Mouse (Mus musculus) midbrain, embryonic 12.5 days (tissue): ENCODE data around the gene Atf2. TPM values are rescaled to one million over a fixed set of nuclear protein-coding genes. Genes with fewer than 3 reads are reported as not detected.
A peak's percentile ranks its signal among the peaks of the same experiment; 100 is the strongest.

ENCODE experiments used
- ATAC-seq: fragments of 200-750 bp; cut with Nextera tagmentation; 2 replicates; pipeline ENCODE4 v1.8.0; 2017; ENCODE audit warnings: low read depth, moderate TSS enrichment, moderate library complexity; ENCODE audit not compliant: low FRiP score
- H3K27ac ChIP-seq: fragments of 300-500 bp; sonication (generic); replicated peaks from 2 replicates; pipeline ENCODE4 v1.5.1; 2016; ENCODE audit warnings: mild to moderate bottlenecking
- H3K27me3 ChIP-seq: fragments of 300-500 bp; sonication (generic); 2 replicates; pipeline ENCODE4 v1.6.1; 2016; ENCODE audit warnings: mild to moderate bottlenecking
- H3K36me3 ChIP-seq: fragments of 300-500 bp; sonication (generic); 2 replicates; pipeline ENCODE4 v1.6.1; 2016
- H3K4me1 ChIP-seq: fragments of 300-500 bp; sonication (generic); 2 replicates; pipeline ENCODE4 v1.6.1; 2016
- H3K4me2 ChIP-seq: fragments of 300-500 bp; sonication (generic); replicated peaks from 2 replicates; pipeline ENCODE4 v1.6.1; 2016; ENCODE audit warnings: mild to moderate bottlenecking, moderate library complexity
- H3K4me3 ChIP-seq: fragments of 300-500 bp; sonication (generic); 2 replicates; pipeline ENCODE4 v1.5.1; 2016; ENCODE audit warnings: mild to moderate bottlenecking
- H3K9ac ChIP-seq: fragments of 300-500 bp; sonication (generic); replicated peaks from 2 replicates; pipeline ENCODE4 v1.6.1; 2016; ENCODE audit warnings: mild to moderate bottlenecking, moderate library complexity
- H3K9me3 ChIP-seq: fragments of 300-500 bp; sonication (generic); 2 replicates; pipeline ENCODE4 v1.6.1; 2016; ENCODE audit warnings: mild to moderate bottlenecking
- WGBS: fragments of 180-500 bp; shearing (Covaris S2); methylation state at CpG from one replicate; pipeline ENCODE4 v1.1.7; 2016; 5-methylcytosine and 5-hydroxymethylcytosine counted together
- polyA plus RNA-seq: library from polyadenylated mRNA; unstranded; fragments of >200 nt; fragmentation: Nextera tagmentation; extraction: Ambion mirVana; gene quantifications from 2 replicates; pipeline ENCODE4 v1.2.1, GENCODE M21; 2016

Atf2 gene
- polyA plus RNA-seq, 1 experiment from 2014 or later = 102 TPM

DNA sequence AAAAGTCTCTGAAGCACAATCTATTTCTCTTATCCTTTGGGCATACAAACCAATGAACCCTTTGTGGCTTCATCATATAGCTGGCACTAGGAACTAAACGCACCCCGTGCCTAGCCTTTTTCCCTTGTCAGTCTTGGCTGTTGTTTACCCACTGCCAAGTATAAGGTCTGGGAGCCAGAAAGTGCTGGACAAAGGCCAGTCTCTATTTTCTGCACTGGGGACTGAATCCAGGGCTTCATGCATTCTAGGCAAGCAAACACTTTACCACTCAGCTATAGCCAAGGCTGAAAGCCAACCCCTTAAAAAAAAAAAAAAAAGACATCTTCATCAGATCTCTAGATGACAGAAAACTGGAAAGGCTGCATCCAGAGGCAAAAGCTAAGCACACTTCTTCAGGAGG lies 102.1 kb downstream of the Atf2 start:
- Histone ChIP-seq H3K4me2 (no peak overlapping the region), H3K9me3 (no peaks in the 10 kb centered on the region), H3K36me3 (no peaks in the 10 kb centered on the region), H3K27ac (no peak overlapping the region), H3K9ac (no peak overlapping the region), H3K27me3 (0 out of 2 replicates have a peak, but pooled peaks cover 4% of the 10 kb centered on the region), H3K4me3 (no peak overlapping the region), H3K4me1 (no peaks in the 10 kb centered on the region)
- no peak for ATAC-seq
- WGBS = 86% methylated on average over 2 of the region's 2 CpGs

DNA sequence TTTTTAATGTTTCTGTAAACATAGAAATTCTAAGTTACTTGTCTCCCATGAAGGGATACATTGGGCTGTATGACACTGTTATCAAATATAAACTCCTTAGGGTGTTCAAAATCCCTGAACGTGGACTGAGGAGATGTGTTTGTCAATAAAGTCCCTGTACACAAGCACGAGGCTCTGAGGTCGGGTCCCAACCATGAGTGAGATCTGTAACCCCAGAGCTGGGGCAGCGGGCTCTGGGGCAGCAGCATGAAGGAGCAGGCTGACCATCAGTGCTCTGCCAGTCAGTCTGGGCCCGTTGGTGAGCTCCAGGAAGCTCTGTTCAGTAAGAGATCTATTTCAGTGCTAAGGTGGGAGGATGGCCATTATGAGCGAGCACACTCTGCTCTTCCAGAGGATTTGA lies 104.0 kb downstream of the Atf2 start:
- no peak for ATAC-seq
- 82% methylated on average over 6 of the region's 6 CpGs for WGBS

DNA sequence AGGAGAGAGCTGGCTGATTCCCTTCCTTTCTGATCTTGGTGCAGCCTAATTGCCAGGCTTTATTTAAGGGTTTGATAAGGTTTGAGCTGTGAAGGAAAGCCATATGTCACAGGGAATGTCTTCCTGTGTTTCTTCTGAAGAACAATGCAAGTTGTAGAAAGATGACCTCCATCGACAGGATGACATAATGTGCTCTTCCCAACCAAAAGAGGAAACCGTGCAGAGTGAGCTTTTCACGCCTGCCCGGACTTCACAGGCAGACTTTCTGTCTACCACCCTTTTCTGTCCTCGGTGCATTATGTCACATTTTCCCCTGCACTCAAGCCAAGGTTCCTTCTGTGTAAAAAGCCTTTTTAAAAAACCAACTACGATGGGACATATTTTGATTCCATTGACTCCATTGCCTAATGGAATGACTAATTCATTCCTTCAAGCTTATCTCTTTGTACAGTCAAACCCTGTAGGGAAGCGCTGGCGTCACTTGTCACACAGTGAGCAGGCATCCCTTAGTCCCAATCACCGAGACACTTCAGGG lies 110.0 kb downstream of the Atf2 start:
- Histone ChIP-seq H3K4me3 (no peak overlapping the region), H3K36me3 (no peaks in the 10 kb centered on the region), H3K27ac (no peak overlapping the region), H3K4me2 (no peak overlapping the region), H3K27me3 (no peaks in the 10 kb centered on the region), H3K4me1 (peaks cover 18% of the 10 kb centered on the region; the same call in 1 of the 2 replicates), H3K9me3 (peaks cover 4% of the 10 kb centered on the region; the same call in 1 of the 2 replicates), H3K9ac (no peak overlapping the region)
- WGBS = 66% methylated on average over 9 of the region's 9 CpGs
- ATAC-seq = no peak

More for the DNA sequence above, 104.0 kb downstream of the Atf2 start:
- no peak overlapping the region for H3K9ac ChIP-seq
- no peak overlapping the region for H3K27ac ChIP-seq
- no peaks in the 10 kb centered on the region for H3K36me3 ChIP-seq
- peaks cover 4% of the 10 kb centered on the region; the same call in 1 of the 2 replicates for H3K9me3 ChIP-seq
- no peak overlapping the region for H3K4me2 ChIP-seq
- 0 out of 2 replicates have a peak, but pooled peaks cover 4% of the 10 kb centered on the region for H3K27me3 ChIP-seq
- H3K4me1 ChIP-seq = no peaks in the 10 kb centered on the region
- H3K4me3 ChIP-seq = no peak overlapping the region

DNA sequence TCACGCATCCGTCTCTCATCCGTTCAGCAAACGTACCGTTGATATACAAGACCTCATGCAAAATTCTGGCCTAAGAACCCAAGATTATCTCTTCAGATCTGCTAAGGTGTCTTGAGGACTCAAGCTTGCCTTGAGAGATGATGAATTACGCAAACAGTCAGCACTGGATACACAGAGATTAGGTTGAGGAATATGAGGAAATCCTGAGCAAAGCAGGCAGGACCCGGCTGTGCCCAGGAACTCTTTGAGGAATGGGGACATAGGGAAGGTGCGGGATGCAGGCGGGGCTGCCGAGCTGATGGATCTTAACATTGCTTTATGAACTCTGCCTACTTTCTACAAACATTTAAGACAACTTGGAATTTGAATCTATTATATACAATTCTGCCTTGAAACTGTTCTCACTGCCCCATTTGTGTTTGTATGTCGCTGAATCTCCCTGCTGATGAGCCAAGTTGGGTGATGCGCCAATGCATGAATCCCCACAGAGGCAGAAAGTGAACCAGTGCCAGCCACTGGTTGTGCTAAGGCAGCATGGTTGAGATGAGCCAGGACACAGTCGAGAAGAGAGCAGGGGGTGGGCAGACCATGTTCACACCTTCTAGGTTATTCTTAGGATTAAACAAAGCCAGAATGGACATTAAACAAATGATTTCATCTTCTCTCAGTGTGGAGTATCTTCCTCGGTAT lies 112.0 kb downstream of the Atf2 start:
- peaks cover 4% of the 10 kb centered on the region; the same call in 1 of the 2 replicates for H3K9me3 ChIP-seq
- peaks cover 25% of the 10 kb centered on the region; the same call in 1 of the 2 replicates for H3K4me1 ChIP-seq
- no peaks in the 10 kb centered on the region for H3K27me3 ChIP-seq
- no peak overlapping the region for H3K9ac ChIP-seq
- no peak overlapping the region for H3K4me2 ChIP-seq
- ATAC-seq = no peak
- H3K36me3 ChIP-seq = no peaks in the 10 kb centered on the region
- 77% methylated on average over 14 of the region's 14 CpGs for WGBS
- no peak overlapping the region for H3K4me3 ChIP-seq
- peak overlapping the region; percentile 25; the same call in 1 of the 2 replicates for H3K27ac ChIP-seq

DNA sequence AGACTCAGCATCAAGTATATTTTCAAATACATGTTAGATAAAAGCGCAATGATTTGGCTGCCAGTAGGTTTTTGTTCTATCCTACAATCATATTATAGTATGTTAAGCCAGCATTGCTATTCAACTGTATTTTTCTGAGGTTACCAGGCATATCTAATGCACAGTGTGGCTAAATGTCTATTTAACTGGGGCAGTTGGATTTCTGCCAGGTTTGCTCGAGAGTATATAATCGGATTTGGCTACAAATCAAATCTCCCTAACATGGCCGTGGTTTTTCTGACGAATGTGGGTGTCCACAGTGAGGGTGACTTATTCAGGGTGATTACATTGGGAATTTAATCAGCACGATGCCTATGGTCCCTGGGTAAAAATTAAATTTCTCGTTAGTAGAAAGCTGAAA lies 112.6 kb downstream of the Atf2 start:
- WGBS = 55% methylated on average over 7 of the region's 7 CpGs
- Histone ChIP-seq H3K27ac (peak overlapping the region; percentile 25; the same call in 1 of the 2 replicates), H3K4me2 (no peak overlapping the region), H3K4me1 (peaks cover 25% of the 10 kb centered on the region; the same call in 1 of the 2 replicates), H3K9ac (no peak overlapping the region), H3K4me3 (no peak overlapping the region), H3K36me3 (no peaks in the 10 kb centered on the region), H3K9me3 (peaks cover 4% of the 10 kb centered on the region; the same call in 1 of the 2 replicates), H3K27me3 (no peaks in the 10 kb centered on the region)
- ATAC-seq = no peak

DNA sequence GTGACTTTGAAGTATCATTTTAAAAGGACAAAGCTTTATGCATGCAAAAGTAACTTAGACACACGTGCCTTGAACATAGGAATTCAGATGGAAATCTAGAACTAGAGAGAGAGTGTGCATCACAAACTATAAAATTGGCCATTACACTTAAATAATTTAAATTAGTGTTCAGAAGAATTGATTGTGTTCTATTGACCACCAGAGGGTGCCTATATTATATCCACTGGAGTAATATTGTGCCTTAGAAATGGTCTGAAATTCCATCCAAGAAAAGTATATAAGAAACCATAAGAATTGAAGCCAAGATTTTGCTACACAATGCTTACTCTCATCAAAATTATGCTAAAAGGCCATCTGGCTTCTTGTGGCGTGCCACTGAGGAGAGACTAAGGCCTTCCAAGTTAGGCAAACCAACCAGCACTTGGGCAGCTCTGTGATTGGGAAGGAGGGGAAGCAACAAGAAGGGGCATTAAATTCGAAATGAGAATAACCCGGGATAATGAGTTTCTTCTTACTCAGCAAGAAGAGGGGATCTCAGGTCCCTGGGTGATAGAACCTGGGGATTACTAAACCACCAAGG lies 113.3 kb downstream of the Atf2 start:
- H3K27ac ChIP-seq = no peak overlapping the region
- no peak overlapping the region for H3K4me3 ChIP-seq
- H3K4me1 ChIP-seq = peaks cover 25% of the 10 kb centered on the region; the same call in 1 of the 2 replicates
- no peaks in the 10 kb centered on the region for H3K36me3 ChIP-seq
- no peaks in the 10 kb centered on the region for H3K9me3 ChIP-seq
- WGBS = 67% methylated on average over 4 of the region's 4 CpGs
- H3K9ac ChIP-seq = no peak overlapping the region
- no peak overlapping the region for H3K4me2 ChIP-seq
- no peak for ATAC-seq
- no peaks in the 10 kb centered on the region for H3K27me3 ChIP-seq

DNA sequence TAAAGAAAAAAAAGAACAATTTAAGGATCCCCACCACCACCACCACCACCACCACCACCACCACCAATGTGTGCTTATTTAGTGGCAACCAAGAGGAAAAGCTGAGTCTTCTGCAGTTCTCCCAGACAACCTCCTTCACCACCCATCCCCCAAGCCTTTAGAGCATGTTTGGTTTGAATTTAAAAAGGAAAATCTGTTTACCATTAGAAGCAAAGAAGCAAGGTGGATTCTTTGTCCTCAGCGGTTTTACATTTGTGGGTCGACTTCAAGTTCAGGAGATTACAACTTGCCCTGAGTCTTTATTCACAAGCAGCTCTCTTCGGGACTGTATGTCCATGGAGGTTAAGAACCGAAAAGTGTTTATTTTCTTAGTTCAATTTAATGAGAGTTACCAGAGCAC lies 115.5 kb downstream of the Atf2 start:
- no peak for ATAC-seq
- Histone ChIP-seq H3K27me3 (no peaks in the 10 kb centered on the region), H3K4me3 (no peak overlapping the region), H3K36me3 (no peaks in the 10 kb centered on the region), H3K4me1 (peaks cover 34% of the 10 kb centered on the region), H3K27ac (no peak overlapping the region), H3K4me2 (no peak overlapping the region), H3K9me3 (no peaks in the 10 kb centered on the region), H3K9ac (no peak overlapping the region)
- WGBS = 31% methylated on average over 4 of the region's 4 CpGs

DNA sequence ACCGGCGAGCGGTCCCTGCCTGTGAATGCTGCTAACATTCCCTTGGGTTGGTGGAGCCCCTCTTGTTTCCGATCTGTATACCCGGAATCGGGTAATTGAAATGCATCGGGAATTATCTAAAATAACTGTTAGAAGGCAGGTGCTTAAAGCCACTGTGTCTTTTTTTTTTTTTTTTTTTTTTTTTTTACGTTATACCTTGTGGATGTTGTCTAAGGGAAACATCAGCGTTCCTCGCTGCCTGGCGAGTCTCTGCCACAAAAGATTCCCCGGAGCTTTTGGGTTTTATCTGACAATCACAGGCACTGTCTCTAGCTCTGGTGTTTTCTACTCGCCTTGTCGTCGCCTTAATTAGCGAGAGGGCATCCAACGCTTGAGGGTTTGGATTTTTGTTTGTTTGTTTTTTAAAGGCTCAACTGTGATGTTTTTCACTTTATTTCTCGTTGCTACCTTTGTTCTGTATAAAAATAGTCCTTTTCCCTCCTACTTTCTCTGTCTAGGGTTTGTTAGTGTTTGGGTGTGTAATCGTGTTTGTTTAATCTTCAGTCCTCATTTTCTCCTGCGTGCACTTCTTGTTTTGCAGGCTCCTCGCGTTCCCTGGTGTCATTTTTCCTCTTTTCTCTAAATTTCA lies 116.6 kb downstream of the Atf2 start:
- under 1% methylated on average over 22 of the region's 22 CpGs for WGBS
- Histone ChIP-seq H3K4me1 (peaks cover 41% of the 10 kb centered on the region), H3K4me3 (peak overlapping the region; percentile 95), H3K9ac (peak overlapping the region; percentile 98), H3K27me3 (no peaks in the 10 kb centered on the region), H3K4me2 (peak overlapping the region; percentile 58), H3K9me3 (no peaks in the 10 kb centered on the region), H3K36me3 (no peaks in the 10 kb centered on the region), H3K27ac (peak overlapping the region; percentile 94)
- peak; percentile 16; the same call in 1 of the 2 replicates for ATAC-seq

DNA sequence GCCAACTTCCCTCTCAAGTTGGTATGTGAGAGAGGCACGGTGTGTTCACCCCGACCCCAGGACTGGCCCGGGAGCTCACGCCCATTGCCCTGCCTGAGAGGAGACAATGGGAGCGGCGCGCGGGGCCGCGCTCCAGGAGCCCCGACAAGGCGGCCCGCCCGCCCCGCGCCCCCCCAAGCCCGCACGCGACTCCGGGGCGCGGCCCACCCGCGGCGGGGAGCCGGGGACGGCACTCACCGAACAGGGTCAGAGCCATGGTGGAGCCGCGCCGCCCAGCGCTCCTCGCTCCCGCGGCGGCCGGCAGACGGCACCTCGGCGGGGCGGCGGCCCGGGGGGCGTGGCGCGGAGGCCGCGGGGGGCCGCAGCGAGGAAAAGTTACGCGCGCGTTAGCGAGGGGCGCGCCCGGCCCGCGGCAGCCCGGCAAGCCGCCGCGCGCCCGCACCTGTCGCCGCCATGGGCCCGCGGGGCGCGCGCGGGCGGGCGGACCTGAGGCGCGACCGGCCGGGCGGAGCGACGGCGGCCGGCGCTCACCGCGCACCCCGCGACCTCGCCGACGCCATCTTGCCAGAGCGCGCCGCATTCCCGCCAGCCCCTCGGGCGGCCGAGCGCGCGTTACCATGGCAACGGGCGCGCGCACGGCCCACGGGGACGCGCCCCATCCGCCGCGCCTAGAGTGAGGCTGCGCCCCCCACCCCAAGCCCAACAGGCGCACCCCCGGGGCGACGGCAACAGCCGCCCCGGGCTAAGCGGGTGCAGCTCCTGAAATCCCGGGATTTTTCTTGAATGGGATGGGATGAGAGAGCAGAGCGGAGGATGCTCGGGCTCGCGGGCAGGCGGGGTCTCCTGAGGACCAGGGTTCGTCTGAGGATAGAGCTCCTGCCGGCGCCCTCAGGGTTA lies 117.4 kb downstream of the Atf2 start, which contains the start of gene Chn1:
Gene Chn1 (minus strand): TSS at position 561 of the 897 bp plus-strand sequence.
- peaks cover 40% of the 10 kb centered on the region for H3K4me1 ChIP-seq
- peak within 1 kb of the TSS; percentile 60 for H3K4me2 ChIP-seq
- peak; percentile 95 for ATAC-seq
- under 1% methylated on average over 56 of the region's 131 CpGs for WGBS
- peak within 1 kb of the TSS; percentile 94 for H3K27ac ChIP-seq
- H3K9me3 ChIP-seq = no peaks in the 10 kb centered on the region
- H3K9ac ChIP-seq = peak within 1 kb of the TSS; percentile 98
- H3K36me3 ChIP-seq = no peaks in the 10 kb centered on the region
- peak within 1 kb of the TSS; percentile 95 for H3K4me3 ChIP-seq
- H3K27me3 ChIP-seq = no peaks in the 10 kb centered on the region

DNA sequence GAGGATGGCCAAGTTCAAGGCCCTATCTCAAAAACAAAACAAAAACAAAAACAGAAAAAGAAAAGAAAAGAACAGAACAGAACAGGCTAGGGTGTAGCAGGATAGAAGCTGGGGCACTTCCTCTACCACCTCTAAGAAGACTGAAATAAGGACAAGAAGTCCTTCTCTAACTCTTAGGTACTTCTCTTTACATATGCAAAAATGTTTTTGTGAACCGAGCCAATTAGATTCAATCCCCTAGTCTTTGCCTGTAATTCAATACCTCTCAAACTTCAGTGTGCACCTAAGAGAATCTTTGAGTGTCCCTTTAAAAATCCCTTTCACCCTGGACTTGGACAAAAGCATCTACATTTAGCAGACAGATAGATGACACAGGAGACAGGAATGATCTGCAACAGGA lies 119.5 kb downstream of the Atf2 start:
- Histone ChIP-seq H3K27me3 (no peaks in the 10 kb centered on the region), H3K27ac (no peak overlapping the region), H3K4me3 (peak overlapping the region; percentile 95), H3K4me2 (peak overlapping the region; percentile 60), H3K9me3 (no peaks in the 10 kb centered on the region), H3K9ac (peak overlapping the region; percentile 46), H3K4me1 (peaks cover 32% of the 10 kb centered on the region), H3K36me3 (no peaks in the 10 kb centered on the region)
- 15% methylated on average over 1 of the region's 1 CpGs for WGBS
- no peak for ATAC-seq

DNA sequence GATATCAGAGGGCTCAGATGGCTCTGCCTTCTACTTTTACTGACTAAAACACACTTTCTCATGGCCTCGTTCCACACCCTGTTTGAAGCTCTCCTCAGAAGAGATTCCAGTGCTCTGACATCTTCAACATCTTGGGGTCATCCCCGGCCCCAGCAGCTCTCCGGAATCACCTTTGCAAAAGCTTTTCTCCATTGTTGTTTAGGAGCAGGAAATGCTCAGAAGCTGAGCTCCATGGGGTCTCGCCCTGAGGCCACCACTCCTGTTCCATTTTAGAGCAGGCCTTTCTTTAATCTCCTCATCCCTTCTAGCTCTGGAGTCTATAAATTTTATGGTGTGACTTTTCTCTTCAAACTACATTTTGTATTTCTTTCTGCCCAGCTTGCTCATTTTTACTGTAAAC lies 123.8 kb downstream of the Atf2 start:
- Histone ChIP-seq H3K27me3 (no peaks in the 10 kb centered on the region), H3K36me3 (no peaks in the 10 kb centered on the region), H3K4me1 (peaks cover 31% of the 10 kb centered on the region), H3K4me3 (no peak overlapping the region), H3K9me3 (no peaks in the 10 kb centered on the region), H3K27ac (no peak overlapping the region), H3K9ac (no peak overlapping the region), H3K4me2 (no peak overlapping the region)
- 69% methylated on average over 4 of the region's 4 CpGs for WGBS
- ATAC-seq = no peak
